Mouse (Mus musculus) liver, embryonic 18 days (tissue): ENCODE measurements around the gene Platr25. TPM values are rescaled to one million over a fixed set of nuclear protein-coding genes. Genes with fewer than 3 reads are reported as not detected.

Experiments
- polyA plus RNA-seq: library from polyadenylated mRNA; depleted of rRNA; stranded (reverse); fragments of >200 nt; gene quantifications from 2 replicates; pipeline ENCODE4 v1.2.3, GENCODE M21; 2012; rRNA removed

Platr25 gene
- polyA plus RNA-seq, result 1.7 and 2.0 TPM in 2 replicates

GRCm38 (mm10) chr13:62760432-62761415 is at the start of gene Platr25:
TSS of gene Platr25 (minus strand) at chr13:62760709.

GRCm38 (mm10) chr13:62785199-62786134 is 25.0 kb upstream of the Platr25 start, which contains the start of gene Gm5141:
TSS of gene Gm5141 (minus strand) at chr13:62785808.

GRCm38 (mm10) chr13:62623577-62624276 is 136.8 kb downstream of the Platr25 start, which contains the start of gene 6720489N17Rik:
TSS of gene 6720489N17Rik (minus strand) at chr13:62624182.

Other genes with a start within 250 kb of the Platr25 start
- gene Zfp935, start 202.2 kb downstream of the Platr25 start, polyA plus RNA-seq, result 0.04 TPM in 1 of 2 replicates, not detected in the other
- gene Zfp934, start 189.5 kb downstream of the Platr25 start, polyA plus RNA-seq, result 2.7 and 3.6 TPM in 2 replicates
- gene 6720489N17Rik, start 136.5 kb downstream of the Platr25 start, polyA plus RNA-seq, result 0.56 and 0.60 TPM in 2 replicates
- 0.34 and 0.36 TPM in 2 replicates for gene Gm5141, start 25.1 kb upstream of the Platr25 start, polyA plus RNA-seq
- 0.48 and 0.65 TPM in 2 replicates for gene Fbp2, start 97.7 kb upstream of the Platr25 start, polyA plus RNA-seq
- 749 and 869 TPM in 2 replicates for gene Fbp1, start 127.6 kb upstream of the Platr25 start, polyA plus RNA-seq
- 19.3 and 22.5 TPM in 2 replicates for gene 2010111I01Rik, start 204.2 kb upstream of the Platr25 start, polyA plus RNA-seq